Mouse (Mus musculus) kidney, adult 2 months (tissue): ENCODE measurements around the gene Kcnmb2.

ENCODE experiments used
- CTCF ChIP-seq: fragments of 200-500 bp; conservative IDR thresholded peaks from 2 replicates; pipeline ENCODE4 v1.5.1; 2011; ENCODE audit warnings: low read depth, mild to moderate bottlenecking, control low read depth, low read length, moderate library complexity, mixed read lengths; ENCODE audit not compliant: insufficient read depth, insufficient read length
- POLR2A ChIP-seq: fragments of 200-500 bp; IDR thresholded peaks from one replicate; pipeline ENCODE4 v1.6.1; 2011; ENCODE audit warnings: low read depth, low read length, control low read depth

DNA sequence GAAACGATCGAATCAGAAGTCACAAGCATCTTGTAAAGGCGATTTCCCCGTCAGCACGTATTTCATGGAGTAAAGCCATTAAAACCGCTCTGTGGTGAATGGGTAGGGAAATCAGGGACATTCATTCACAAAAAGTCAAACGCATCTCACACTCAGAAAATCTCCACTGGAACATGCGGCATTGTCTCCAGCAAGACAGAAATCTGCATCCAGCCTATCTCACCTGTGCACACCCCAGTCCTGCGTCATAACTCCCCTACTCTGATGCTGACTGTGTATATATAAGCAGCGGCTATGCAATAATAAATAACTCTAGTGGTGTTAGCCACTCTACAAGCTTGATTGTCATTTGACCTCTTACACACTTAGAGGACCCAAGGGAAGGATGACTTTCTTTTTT is 199.1 kb downstream of the Kcnmb2 start:
- no peak for TF ChIP-seq POLR2A
- no peak for TF ChIP-seq CTCF
